Mouse (Mus musculus): ENCODE data around the gene Thop1.
"Not testable (repeated sequence)": the region's sequence is repeated elsewhere in the genome, so short reads cannot be mapped to it uniquely, and the experiment has no call there.

Thop1 gene

GRCm38 (mm10) chr10:81069836-81070235 lies at the start of gene Thop1:
Thop1 (plus strand) TSS chr10:81070035.
- DNase-seq (ENCODE audit: low spot score) = peak; percentile 98

- no peak for DNase-seq (ENCODE audit: low spot score)
Measured at GRCm38 (mm10) chr10:81020207-81020606, 49.6 kb upstream of the Thop1 start.

- DNase-seq (ENCODE audit: low spot score) = no peak
Measured at GRCm38 (mm10) chr10:81021547-81022110, 48.2 kb upstream of the Thop1 start.

GRCm38 (mm10) chr10:81022744-81023143 lies 47.1 kb upstream of the Thop1 start:
- no peak for DNase-seq (ENCODE audit: low spot score)

GRCm38 (mm10) chr10:81024346-81024937 lies 45.4 kb upstream of the Thop1 start:
- DNase-seq (ENCODE audit: low spot score) = no peak

GRCm38 (mm10) chr10:81025047-81025621 lies 44.7 kb upstream of the Thop1 start:
- no peak for DNase-seq (ENCODE audit: low spot score)

- DNase-seq (ENCODE audit: low spot score) = no peak
Measured at GRCm38 (mm10) chr10:81025639-81026275, 44.1 kb upstream of the Thop1 start, which contains the start of gene Diras1. Diras1 (minus strand) TSS chr10:81025662.

- no peak for DNase-seq (ENCODE audit: low spot score)
Measured at GRCm38 (mm10) chr10:81026857-81027256, 43.0 kb upstream of the Thop1 start.

GRCm38 (mm10) chr10:81027331-81027730 lies 42.5 kb upstream of the Thop1 start:
- DNase-seq (ENCODE audit: low spot score) = no peak

GRCm38 (mm10) chr10:81028219-81028618 lies 41.6 kb upstream of the Thop1 start:
- DNase-seq (ENCODE audit: low spot score) = no peak

- DNase-seq (ENCODE audit: low spot score) = no peak
Measured at GRCm38 (mm10) chr10:81029031-81029430, 40.8 kb upstream of the Thop1 start.

GRCm38 (mm10) chr10:81033586-81033985 lies 36.2 kb upstream of the Thop1 start:
- no peak for DNase-seq (ENCODE audit: low spot score)

- no peak for DNase-seq (ENCODE audit: low spot score)
Measured at GRCm38 (mm10) chr10:81036251-81036650, 33.6 kb upstream of the Thop1 start.

GRCm38 (mm10) chr10:81036988-81037580 lies 32.8 kb upstream of the Thop1 start, which contains the start of gene Slc39a3:
Slc39a3 (minus strand) TSS chr10:81037426.
- DNase-seq (ENCODE audit: low spot score) = peak; percentile 98

GRCm38 (mm10) chr10:81041458-81042175 lies 28.2 kb upstream of the Thop1 start:
- peak; percentile 71 for DNase-seq (ENCODE audit: low spot score)

GRCm38 (mm10) chr10:81045246-81045645 lies 24.6 kb upstream of the Thop1 start:
- DNase-seq (ENCODE audit: low spot score) = not testable (repeated sequence)

GRCm38 (mm10) chr10:81050645-81051044 lies 19.2 kb upstream of the Thop1 start:
- DNase-seq (ENCODE audit: low spot score) = no peak

GRCm38 (mm10) chr10:81051133-81051532 lies 18.7 kb upstream of the Thop1 start:
- no peak for DNase-seq (ENCODE audit: low spot score)

GRCm38 (mm10) chr10:81052577-81052976 lies 17.3 kb upstream of the Thop1 start:
- no peak for DNase-seq (ENCODE audit: low spot score)

GRCm38 (mm10) chr10:81055169-81055568 lies 14.7 kb upstream of the Thop1 start:
- DNase-seq (ENCODE audit: low spot score) = no peak

- DNase-seq (ENCODE audit: low spot score) = not testable (repeated sequence)
Measured at GRCm38 (mm10) chr10:81055802-81056340, 14.0 kb upstream of the Thop1 start.
